Mouse (Mus musculus) heart, adult 2 months (tissue): Measurements from ENCODE around the gene Zfp410. TPM values are rescaled to one million over a fixed set of nuclear protein-coding genes. Genes with fewer than 3 reads are reported as not detected.

Source experiments
- DNase-seq, 2 experiments: peaks; one replicate each; pipeline ENCODE4 v3.0.0; 2021
- H3K27ac ChIP-seq: fragments of 200-600 bp; 2 replicates; pipeline ENCODE4 v1.8.1; 2022
- H3K27me3 ChIP-seq: fragments of 200-500 bp; 2 replicates; pipeline ENCODE4 v1.6.1; 2012; ENCODE audit warnings: mild to moderate bottlenecking, low read length, inconsistent platforms, mixed read lengths; ENCODE audit not compliant: control insufficient read depth, insufficient read depth
- H3K36me3 ChIP-seq: fragments of 200-500 bp; 2 replicates; pipeline ENCODE4 v1.6.1; 2012; ENCODE audit warnings: low read length, inconsistent platforms; ENCODE audit not compliant: control insufficient read depth, insufficient read depth
- H3K4me1 ChIP-seq: fragments of 200-500 bp; 2 replicates; pipeline ENCODE4 v1.6.1; 2011; ENCODE audit warnings: low read length; ENCODE audit not compliant: control insufficient read depth, insufficient read depth
- H3K4me3 ChIP-seq: fragments of 200-600 bp; 2 replicates; pipeline ENCODE4 v1.8.1; 2022
- H3K79me2 ChIP-seq: fragments of 200-500 bp; replicated peaks from 2 replicates; pipeline ENCODE4 v1.6.1; 2012; ENCODE audit warnings: mild to moderate bottlenecking, inconsistent platforms, low read length, moderate library complexity, mixed read lengths; ENCODE audit not compliant: control insufficient read depth, insufficient read depth
- H3K9ac ChIP-seq: fragments of 200-500 bp; 2 replicates; pipeline ENCODE4 v1.6.1; 2012; ENCODE audit warnings: low read depth, mild to moderate bottlenecking, control low read depth, inconsistent platforms, low read length, mixed read lengths
- CTCF ChIP-seq: fragments of 200-600 bp; IDR thresholded peaks from 2 replicates; pipeline ENCODE4 v1.8.1; 2022; ENCODE audit warnings: antibody characterized with exemption, mild to moderate bottlenecking, moderate library complexity
- EP300 ChIP-seq: fragments of 200-500 bp; IDR thresholded peaks from 2 replicates; pipeline ENCODE4 v1.6.1; 2011; ENCODE audit warnings: low read depth, low read length, control low read depth; ENCODE audit not compliant: insufficient read depth
- POLR2A ChIP-seq: fragments of 200-500 bp; IDR thresholded peaks from 2 replicates; pipeline ENCODE4 v1.6.1; 2011; ENCODE audit warnings: mild to moderate bottlenecking, low read depth, low read length, control low read depth; ENCODE audit not compliant: insufficient read depth
- WGBS: fragments of 180-500 bp; shearing (Covaris S2); methylation state at CpG from one replicate; pipeline ENCODE4 v1.1.7; 2018; 5-methylcytosine and 5-hydroxymethylcytosine counted together
- intact Hi-C: fragments of 180-260 bp; cut with DNase I; formaldehyde crosslinking; loops from one replicate; pipeline ENCODE4 v1.15.1; 2025
- polyA plus RNA-seq: library from polyadenylated mRNA; depleted of rRNA; stranded (reverse); fragments of >200 nt; gene quantifications from 2 replicates; pipeline ENCODE4 v1.2.3, GENCODE M21; 2012; rRNA removed
- total RNA-seq, 2 experiments: library from RNA; stranded (reverse); gene quantifications; 2 replicates each; pipeline ENCODE4 v1.2.3; 2021

Zfp410 gene
- total and polyA plus RNA-seq, 3 experiments = 18.4 to 20.9 (median 18.8) TPM

DNA sequence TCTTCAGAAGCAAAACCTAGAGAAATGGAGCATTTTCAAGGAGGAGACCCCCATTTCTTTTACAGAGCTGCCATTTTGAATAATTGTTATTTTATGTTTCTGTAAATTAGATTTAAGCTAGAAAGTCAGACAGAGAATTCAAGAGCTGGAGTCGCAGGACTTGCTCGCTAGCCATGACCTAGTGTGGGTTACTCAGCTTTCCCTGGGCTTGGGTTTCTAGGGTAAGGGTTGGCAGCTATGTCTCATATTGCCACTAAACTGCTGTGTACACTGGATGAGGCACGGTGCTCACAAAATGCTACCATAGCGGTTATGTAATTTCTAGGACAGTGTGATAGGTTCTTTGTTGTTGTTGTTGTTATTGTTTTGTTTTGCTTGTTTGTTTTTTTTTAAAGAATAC is 76.0 kb downstream of the Zfp410 start:
- intact Hi-C loops = no loop called here
- Histone ChIP-seq H3K27me3 (no peaks in the 10 kb centered on the region), H3K9ac (no peak overlapping the region), H3K27ac (no peak overlapping the region), H3K4me3 (no peak overlapping the region), H3K36me3 (no peaks in the 10 kb centered on the region; the same call in 1 of the 2 replicates), H3K79me2 (no peaks in the 10 kb centered on the region), H3K4me1 (peaks cover 3% of the 10 kb centered on the region)
- no peak for DNase-seq
- TF ChIP-seq EP300 (no peak), CTCF (no peak), POLR2A (no peak)
- 97% methylated on average over 4 of the region's 4 CpGs for WGBS

Other genes starting within 250 kb of the Zfp410 start
- not detected for gene Acot5, start 247.5 kb upstream of the Zfp410 start, total RNA-seq
- not detected in 2 replicates for gene Acot5, start 247.5 kb upstream of the Zfp410 start, polyA plus RNA-seq
- 1 to 10 TPM; 2.2 TPM for gene Acot6, start 216.2 kb upstream of the Zfp410 start, total RNA-seq
- gene Acot6, start 216.2 kb upstream of the Zfp410 start, polyA plus RNA-seq = 1.5 and 2.6 TPM in 2 replicates
- 1 to 10 TPM; 6.9 to 7.9 TPM for gene Dnal1, start 202.5 kb upstream of the Zfp410 start, total RNA-seq
- gene Dnal1, start 202.5 kb upstream of the Zfp410 start, polyA plus RNA-seq = 3.4 and 5.4 TPM in 2 replicates
- under 1 TPM; 0.10 to 0.20 TPM for gene Pnma1, start 168.4 kb upstream of the Zfp410 start, total RNA-seq
- 0.04 and 0.06 TPM in 2 replicates for gene Pnma1, start 168.4 kb upstream of the Zfp410 start, polyA plus RNA-seq
- gene Elmsan1, start 98.0 kb upstream of the Zfp410 start, total RNA-seq = 10 to 100 TPM; 12.3 to 14.7 TPM
- gene Elmsan1, start 98.0 kb upstream of the Zfp410 start, polyA plus RNA-seq = 8.1 and 8.4 TPM in 2 replicates
- gene Ptgr2, start 31.6 kb upstream of the Zfp410 start, total RNA-seq = 100 to 1,000 TPM; 222 to 248 TPM
- 59.4 and 143 TPM in 2 replicates for gene Ptgr2, start 31.6 kb upstream of the Zfp410 start, polyA plus RNA-seq
- gene Coq6, start 44.8 kb downstream of the Zfp410 start, total RNA-seq = 100 to 1,000 TPM in 1 of 2 experiments, 10 to 100 TPM in 1; 91.8 to 102 TPM
- gene Coq6, start 44.8 kb downstream of the Zfp410 start, polyA plus RNA-seq = 104 and 119 TPM in 2 replicates
- 10 to 100 TPM in 1 of 2 experiments, 1 to 10 TPM in 1; 9.8 to 13.2 TPM for gene Fam161b, start 45.0 kb downstream of the Zfp410 start, total RNA-seq
- gene Fam161b, start 45.0 kb downstream of the Zfp410 start, polyA plus RNA-seq = 4.1 and 6.8 TPM in 2 replicates
- 10 to 100 TPM; 64.9 to 68.9 TPM for gene Entpd5, start 92.2 kb downstream of the Zfp410 start, total RNA-seq
- gene Entpd5, start 92.2 kb downstream of the Zfp410 start, polyA plus RNA-seq = 38.6 and 88.3 TPM in 2 replicates
- gene Bbof1, start 92.2 kb downstream of the Zfp410 start, total RNA-seq = 1 to 10 TPM; 1.7 to 2.0 TPM
- gene Bbof1, start 92.2 kb downstream of the Zfp410 start, polyA plus RNA-seq = 0.31 and 0.59 TPM in 2 replicates
- 10 to 100 TPM in 1 of 2 experiments, 1 to 10 TPM in 1; 8.4 to 11.7 TPM for gene Rnf113a2, start 100.3 kb downstream of the Zfp410 start, total RNA-seq
- 3.7 and 6.6 TPM in 2 replicates for gene Rnf113a2, start 100.3 kb downstream of the Zfp410 start, polyA plus RNA-seq
- gene Aldh6a1, start 134.2 kb downstream of the Zfp410 start, total RNA-seq = 100 to 1,000 TPM; 189 to 236 TPM
- 83.5 and 173 TPM in 2 replicates for gene Aldh6a1, start 134.2 kb downstream of the Zfp410 start, polyA plus RNA-seq
- gene Lin52, start 134.6 kb downstream of the Zfp410 start, total RNA-seq = 10 to 100 TPM in 1 of 2 experiments, 1 to 10 TPM in 1; 7.8 to 12.4 TPM
- gene Lin52, start 134.6 kb downstream of the Zfp410 start, polyA plus RNA-seq = 16.5 and 30.6 TPM in 2 replicates